Mouse (Mus musculus) heart, embryonic 10.5 days (tissue): ENCODE measurements around the gene Rhbdd3. TPM values are rescaled to one million over a fixed set of nuclear protein-coding genes. Genes with fewer than 3 reads are reported as not detected.
"Not testable (repeated sequence)": the region's sequence is repeated elsewhere in the genome, so short reads cannot be mapped to it uniquely, and the experiment has no call there.

Experiments
- DNase-seq: peaks from one replicate; pipeline ENCODE4 v3.0.0-alpha.2; 2017; ENCODE audit warnings: low spot score
- H3K27ac ChIP-seq: fragments of 300-500 bp; sonication (generic); 2 replicates; pipeline ENCODE4 v1.5.1; 2016; ENCODE audit warnings: mild to moderate bottlenecking
- H3K27me3 ChIP-seq: fragments of 300-500 bp; sonication (generic); 2 replicates; pipeline ENCODE4 v1.6.1; 2016; ENCODE audit warnings: mild to moderate bottlenecking; ENCODE audit not compliant: poor library complexity, insufficient read depth, severe bottlenecking
- H3K36me3 ChIP-seq: fragments of 300-500 bp; sonication (generic); 2 replicates; pipeline ENCODE4 v1.6.1; 2016; ENCODE audit warnings: mild to moderate bottlenecking, moderate library complexity
- H3K4me1 ChIP-seq: fragments of 300-500 bp; sonication (generic); 2 replicates; pipeline ENCODE4 v1.6.1; 2016; ENCODE audit warnings: mild to moderate bottlenecking
- H3K4me3 ChIP-seq: fragments of 300-500 bp; sonication (generic); 2 replicates; pipeline ENCODE4 v1.5.1; 2016; ENCODE audit warnings: mild to moderate bottlenecking, moderate library complexity
- H3K9me3 ChIP-seq: fragments of 300-500 bp; sonication (generic); 2 replicates; pipeline ENCODE4 v1.6.1; 2016; ENCODE audit warnings: mild to moderate bottlenecking, moderate library complexity
- WGBS: fragments of 180-500 bp; shearing (Covaris S2); methylation state at CpG from one replicate; pipeline ENCODE4 v1.1.7; 2016; 5-methylcytosine and 5-hydroxymethylcytosine counted together
- polyA plus RNA-seq: library from polyadenylated mRNA; unstranded; fragments of >200 nt; fragmentation: Nextera tagmentation; extraction: Ambion mirVana; gene quantifications from 2 replicates; pipeline ENCODE4 v1.2.1, GENCODE M21; 2016

The Rhbdd3 gene
- polyA plus RNA-seq, 1 experiment from 2014 or later = 34.2 TPM

- H3K4me3 ChIP-seq = no peak overlapping the region
- peaks cover 88% of the 10 kb centered on the region for H3K36me3 ChIP-seq
- no peak for DNase-seq
- H3K27me3 ChIP-seq = no peaks in the 10 kb centered on the region
- no peaks in the 10 kb centered on the region for H3K4me1 ChIP-seq
- H3K9me3 ChIP-seq = no peaks in the 10 kb centered on the region
- H3K27ac ChIP-seq = no peak overlapping the region
- 83% methylated on average over 4 of the region's 4 CpGs for whole genome bisulfite sequencing
Measured at GRCm38 (mm10) chr11:5074882-5075281, 23.8 kb upstream of the Rhbdd3 start.

- Histone ChIP-seq H3K4me1 (no peaks in the 10 kb centered on the region), H3K36me3 (peaks cover 88% of the 10 kb centered on the region), H3K27me3 (no peaks in the 10 kb centered on the region), H3K27ac (no peak overlapping the region), H3K9me3 (no peaks in the 10 kb centered on the region), H3K4me3 (no peak overlapping the region)
- DNase-seq = no peak
Measured at GRCm38 (mm10) chr11:5075760-5076159, 23.0 kb upstream of the Rhbdd3 start.

DNA sequence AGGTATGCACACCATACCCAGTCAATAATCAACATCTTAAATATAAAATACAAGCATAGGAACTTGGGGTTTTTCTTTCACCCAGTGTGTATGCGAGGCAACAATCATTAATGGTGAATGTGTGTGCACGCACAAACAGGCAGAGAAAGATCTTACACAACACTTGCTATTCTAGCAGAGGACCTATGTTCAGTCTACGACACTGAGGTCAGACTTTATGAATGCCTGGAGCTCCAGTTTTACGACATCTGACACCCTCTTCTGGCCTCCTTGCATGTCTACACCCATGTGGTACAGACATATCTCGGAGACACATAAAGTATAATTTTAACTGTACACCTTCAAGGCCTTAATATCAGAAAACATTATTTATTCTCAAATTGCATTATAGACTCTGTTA, 21.9 kb upstream of the Rhbdd3 start:
- not testable (repeated sequence) for H3K4me1 ChIP-seq, H3K4me3 ChIP-seq, H3K9me3 ChIP-seq, H3K27ac ChIP-seq, H3K27me3 ChIP-seq, DNase-seq
- 92% methylated on average over 4 of the region's 5 CpGs for WGBS
- H3K36me3 ChIP-seq = peaks cover 85% of the 10 kb centered on the region

GRCm38 (mm10) chr11:5089147-5089546, 9.6 kb upstream of the Rhbdd3 start:
- no peak overlapping the region for H3K4me3 ChIP-seq
- H3K36me3 ChIP-seq = peaks cover 96% of the 10 kb centered on the region
- DNase-seq = no peak
- no peak overlapping the region for H3K27ac ChIP-seq
- H3K9me3 ChIP-seq = no peaks in the 10 kb centered on the region
- H3K27me3 ChIP-seq = no peaks in the 10 kb centered on the region
- WGBS = 98% methylated on average over 1 of the region's 1 CpGs
- no peaks in the 10 kb centered on the region for H3K4me1 ChIP-seq

- Histone ChIP-seq H3K27me3 (no peaks in the 10 kb centered on the region), H3K9me3 (no peaks in the 10 kb centered on the region), H3K27ac (no peak overlapping the region), H3K4me1 (peaks cover 4% of the 10 kb centered on the region; the same call in 1 of the 2 replicates), H3K4me3 (no peak overlapping the region), H3K36me3 (peaks cover 75% of the 10 kb centered on the region)
- 52% methylated on average over 2 of the region's 2 CpGs for WGBS
- DNase-seq = no peak
Measured at GRCm38 (mm10) chr11:5091706-5092105, 7.0 kb upstream of the Rhbdd3 start.

DNA sequence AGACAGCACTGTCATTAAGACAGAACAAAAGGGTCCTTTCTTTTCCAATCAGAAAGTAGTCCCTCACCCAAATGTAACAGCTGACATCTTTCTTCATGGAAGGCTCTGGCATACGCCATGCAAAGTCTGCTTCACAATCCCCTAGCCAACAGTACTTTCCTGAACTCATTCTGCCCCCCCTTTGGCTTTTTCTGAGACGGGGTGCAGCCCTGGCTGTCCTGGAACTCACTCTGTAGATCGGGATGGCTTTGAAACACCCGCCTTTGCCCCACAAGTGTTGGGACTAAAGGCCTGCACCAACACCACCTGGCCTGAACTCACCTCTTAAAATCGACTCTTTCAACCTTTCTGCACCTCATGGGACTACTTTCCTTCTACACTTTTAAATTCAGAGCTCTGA, 2.8 kb upstream of the Rhbdd3 start:
- Histone ChIP-seq H3K27ac (no peak overlapping the region), H3K27me3 (no peaks in the 10 kb centered on the region), H3K4me1 (peaks cover 20% of the 10 kb centered on the region), H3K4me3 (no peak overlapping the region), H3K9me3 (no peaks in the 10 kb centered on the region), H3K36me3 (peaks cover 35% of the 10 kb centered on the region)
- WGBS = 77% methylated on average over 5 of the region's 5 CpGs
- DNase-seq = no peak

DNA sequence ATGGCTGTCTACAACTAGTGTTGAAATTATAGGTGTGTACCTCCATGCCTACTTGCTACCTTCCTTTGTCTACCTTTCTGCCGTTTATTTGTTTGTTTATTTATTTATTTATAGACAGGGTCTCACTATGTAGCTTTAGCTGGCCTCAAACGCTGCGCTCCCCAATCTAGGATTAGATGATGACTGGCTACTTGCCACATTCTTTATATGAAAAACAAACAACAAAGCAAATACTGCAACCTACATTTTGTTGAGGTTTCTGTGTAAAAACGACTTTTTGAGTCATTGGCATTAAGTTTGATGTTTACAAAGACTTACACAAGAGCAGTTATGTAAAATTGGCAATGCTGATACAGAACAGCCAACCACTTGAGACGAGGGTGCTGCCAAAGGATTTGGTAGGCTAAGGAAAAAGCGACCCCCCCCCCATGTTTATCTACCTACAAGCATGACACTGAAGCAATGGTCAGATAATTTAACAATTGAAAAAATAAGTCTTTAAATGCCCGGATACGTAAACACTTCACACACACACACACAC, 2.2 kb upstream of the Rhbdd3 start:
- H3K4me3 ChIP-seq = peak overlapping the region; percentile 99
- no peak for DNase-seq
- H3K36me3 ChIP-seq = peaks cover 28% of the 10 kb centered on the region
- H3K27me3 ChIP-seq = no peaks in the 10 kb centered on the region
- peaks cover 22% of the 10 kb centered on the region for H3K4me1 ChIP-seq
- no peaks in the 10 kb centered on the region for H3K9me3 ChIP-seq
- no peak overlapping the region for H3K27ac ChIP-seq
- WGBS = 70% methylated on average over 8 of the region's 8 CpGs

DNA sequence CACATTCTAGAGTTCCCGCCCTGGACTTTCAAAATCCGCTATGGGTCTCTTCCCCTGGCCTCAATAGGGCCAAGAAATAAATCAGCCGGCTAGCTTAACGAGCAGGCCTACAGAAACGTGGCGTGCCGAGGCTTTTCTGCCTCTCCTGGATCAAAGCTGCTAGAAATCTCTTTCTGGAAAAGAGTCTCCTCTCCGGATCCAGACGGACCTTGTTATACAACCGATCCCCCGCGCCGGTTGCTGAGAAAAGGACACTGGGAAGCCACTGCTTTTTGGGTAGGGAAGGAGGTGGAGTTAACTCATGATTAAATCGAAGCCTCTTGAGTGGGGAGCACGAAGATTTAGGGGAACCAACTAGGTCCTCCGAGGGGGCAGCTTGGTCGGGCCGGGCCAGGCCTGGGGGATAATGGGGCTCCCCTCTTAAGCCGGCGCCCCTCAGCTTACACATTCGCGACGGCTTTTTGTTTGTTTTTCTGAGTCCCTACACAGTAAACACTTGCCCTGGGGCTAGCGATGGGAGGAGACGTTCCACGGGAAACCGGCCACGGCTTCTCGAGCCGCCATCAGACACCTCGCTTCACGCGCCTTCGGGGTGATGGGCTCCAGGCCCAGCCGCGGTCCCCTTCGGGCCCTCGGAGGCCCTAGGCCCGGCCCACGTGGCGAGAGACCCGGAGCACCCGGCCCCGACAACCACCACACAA, 541 bp upstream of the Rhbdd3 start:
- WGBS = under 1% methylated on average over 44 of the region's 44 CpGs
- no peak for DNase-seq
- peaks cover 22% of the 10 kb centered on the region for H3K4me1 ChIP-seq
- peaks cover 21% of the 10 kb centered on the region for H3K36me3 ChIP-seq
- H3K27me3 ChIP-seq = no peaks in the 10 kb centered on the region
- H3K9me3 ChIP-seq = no peaks in the 10 kb centered on the region
- peak overlapping the region; percentile 100 for H3K27ac ChIP-seq
- peak overlapping the region; percentile 99 for H3K4me3 ChIP-seq

GRCm38 (mm10) chr11:5099576-5100183, 954 bp downstream of the Rhbdd3 start:
- H3K27ac ChIP-seq = peak overlapping the region; percentile 100
- WGBS = under 1% methylated on average over 31 of the region's 31 CpGs
- H3K36me3 ChIP-seq = peaks cover 25% of the 10 kb centered on the region
- H3K27me3 ChIP-seq = no peaks in the 10 kb centered on the region
- H3K9me3 ChIP-seq = no peaks in the 10 kb centered on the region
- peak; percentile 95 for DNase-seq
- H3K4me1 ChIP-seq = peaks cover 27% of the 10 kb centered on the region
- peak overlapping the region; percentile 99 for H3K4me3 ChIP-seq

DNA sequence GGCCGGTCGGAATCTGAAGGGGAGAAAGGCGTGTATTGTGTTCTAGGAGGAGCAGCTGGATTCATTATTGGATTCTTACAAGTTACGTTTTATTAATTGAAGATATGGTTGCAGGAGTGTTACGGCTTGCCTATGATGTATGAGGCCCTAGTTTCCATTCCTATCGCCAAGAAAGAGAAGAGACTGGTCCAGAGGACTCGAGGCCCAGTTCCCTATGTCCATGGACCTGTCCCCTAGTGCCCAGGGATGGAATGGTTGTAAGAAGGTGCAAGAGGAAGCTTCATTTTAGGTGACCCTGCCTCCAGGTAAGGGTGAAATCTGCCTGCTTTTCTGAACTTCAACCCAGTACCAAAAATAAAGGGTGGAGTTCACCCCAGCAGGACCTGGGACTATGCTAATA, 1.6 kb downstream of the Rhbdd3 start:
- Histone ChIP-seq H3K27me3 (no peaks in the 10 kb centered on the region), H3K27ac (peak overlapping the region; percentile 100), H3K4me3 (peak overlapping the region; percentile 99), H3K4me1 (peaks cover 27% of the 10 kb centered on the region), H3K36me3 (peaks cover 28% of the 10 kb centered on the region), H3K9me3 (no peaks in the 10 kb centered on the region)
- WGBS = 3% methylated on average over 7 of the region's 7 CpGs
- no peak for DNase-seq

- H3K27ac ChIP-seq = 0 out of 2 replicates have a peak overlapping the region, but pooled peaks have one; percentile 100
- DNase-seq = no peak
- peak overlapping the region; percentile 99 for H3K4me3 ChIP-seq
- 67% methylated on average over 5 of the region's 5 CpGs for WGBS
- H3K4me1 ChIP-seq = peaks cover 27% of the 10 kb centered on the region
- no peaks in the 10 kb centered on the region for H3K9me3 ChIP-seq
- no peaks in the 10 kb centered on the region for H3K27me3 ChIP-seq
- H3K36me3 ChIP-seq = peaks cover 33% of the 10 kb centered on the region
Measured at GRCm38 (mm10) chr11:5100801-5101200, 2.1 kb downstream of the Rhbdd3 start.

DNA sequence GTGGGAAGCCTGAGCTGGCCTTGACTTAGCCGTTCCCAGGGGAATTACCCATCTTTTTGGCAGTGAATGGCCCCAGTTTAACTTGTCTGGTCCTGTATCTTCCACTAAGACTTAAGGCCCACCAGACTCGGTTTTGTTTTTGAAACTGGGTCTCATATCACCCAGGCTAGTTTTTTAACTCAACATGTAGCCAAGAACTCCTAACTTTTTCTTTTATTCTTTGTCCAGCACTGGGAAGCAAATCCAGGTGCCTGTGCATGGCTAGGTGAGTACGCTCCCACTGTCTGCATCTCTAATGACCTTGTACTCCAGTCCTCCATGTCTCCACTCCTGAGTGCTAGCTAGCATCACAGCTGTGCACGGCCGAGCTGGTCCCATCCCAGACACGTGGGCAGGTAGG, 2.9 kb downstream of the Rhbdd3 start:
- Histone ChIP-seq H3K27ac (no peak overlapping the region), H3K9me3 (no peaks in the 10 kb centered on the region), H3K4me1 (peaks cover 23% of the 10 kb centered on the region), H3K36me3 (peaks cover 31% of the 10 kb centered on the region), H3K27me3 (no peaks in the 10 kb centered on the region), H3K4me3 (no peak overlapping the region)
- DNase-seq = no peak
- WGBS = 83% methylated on average over 6 of the region's 6 CpGs

DNA sequence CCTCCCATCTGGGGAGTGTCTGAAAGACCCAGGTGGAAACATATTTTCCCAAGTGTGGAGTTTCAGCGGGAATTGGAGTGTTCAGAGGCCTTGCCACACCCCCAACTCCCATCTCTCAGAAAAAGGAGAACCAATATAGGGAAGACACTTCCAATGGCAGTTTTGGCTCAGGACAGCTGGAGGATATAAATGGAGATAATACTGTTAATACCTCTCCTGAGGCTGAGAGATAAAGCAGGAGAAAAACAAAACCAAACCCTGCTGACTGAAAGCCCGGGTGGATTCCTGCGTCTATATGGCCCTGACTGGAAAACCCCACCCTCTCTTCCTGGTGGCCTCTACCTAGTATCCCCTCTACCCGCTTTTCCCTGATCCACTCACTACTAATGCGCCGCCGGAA, 3.7 kb downstream of the Rhbdd3 start:
- Histone ChIP-seq H3K9me3 (no peaks in the 10 kb centered on the region), H3K4me1 (peaks cover 17% of the 10 kb centered on the region), H3K27me3 (no peaks in the 10 kb centered on the region), H3K36me3 (peaks cover 31% of the 10 kb centered on the region), H3K27ac (no peak overlapping the region), H3K4me3 (no peak overlapping the region)
- DNase-seq = no peak
- 81% methylated on average over 7 of the region's 7 CpGs for WGBS
